Mouse (Mus musculus): ENCODE data around the gene Rhot2.

Gene Rhot2

GRCm38 (mm10) chr17:25844396-25844901 lies at the start of gene Rhot2:
Gene Rhot2 (minus strand): TSS chr17:25844851.
- DNase-seq: peak; percentile 96

GRCm38 (mm10) chr17:25893975-25894617 lies 49.4 kb upstream of the Rhot2 start:
- DNase-seq: peak; percentile 79

- no peak for DNase-seq
Measured at GRCm38 (mm10) chr17:25888837-25889236, 44.2 kb upstream of the Rhot2 start.

- peak; percentile 49 for DNase-seq
Measured at GRCm38 (mm10) chr17:25887467-25887866, 42.8 kb upstream of the Rhot2 start.

- no peak for DNase-seq
Measured at GRCm38 (mm10) chr17:25886806-25887205, 42.2 kb upstream of the Rhot2 start.

GRCm38 (mm10) chr17:25885636-25886035 lies 41.0 kb upstream of the Rhot2 start:
- no peak for DNase-seq

GRCm38 (mm10) chr17:25883824-25884223 lies 39.2 kb upstream of the Rhot2 start:
- no peak for DNase-seq

GRCm38 (mm10) chr17:25883268-25883667 lies 38.6 kb upstream of the Rhot2 start:
- DNase-seq: no peak

- DNase-seq: no peak
Measured at GRCm38 (mm10) chr17:25882306-25882705, 37.7 kb upstream of the Rhot2 start.

GRCm38 (mm10) chr17:25881691-25882090 lies 37.0 kb upstream of the Rhot2 start:
- DNase-seq: no peak

- DNase-seq: no peak
Measured at GRCm38 (mm10) chr17:25880913-25881641, 36.4 kb upstream of the Rhot2 start.

- no peak for DNase-seq
Measured at GRCm38 (mm10) chr17:25880196-25880910, 35.7 kb upstream of the Rhot2 start, which contains the start of gene Wfikkn1. Gene Wfikkn1 (minus strand): TSS chr17:25880858.

- DNase-seq: no peak
Measured at GRCm38 (mm10) chr17:25879750-25880149, 35.1 kb upstream of the Rhot2 start.

GRCm38 (mm10) chr17:25879261-25879660 lies 34.6 kb upstream of the Rhot2 start:
- DNase-seq: peak; percentile 35

GRCm38 (mm10) chr17:25878611-25879180 lies 34.0 kb upstream of the Rhot2 start:
- DNase-seq: no peak

GRCm38 (mm10) chr17:25877741-25878610 lies 33.3 kb upstream of the Rhot2 start:
- no peak for DNase-seq

GRCm38 (mm10) chr17:25877025-25877424 lies 32.4 kb upstream of the Rhot2 start:
- no peak for DNase-seq

GRCm38 (mm10) chr17:25876347-25876915 lies 31.8 kb upstream of the Rhot2 start:
- no peak for DNase-seq

- peak; percentile 88 for DNase-seq
Measured at GRCm38 (mm10) chr17:25875171-25876136, 30.8 kb upstream of the Rhot2 start.

GRCm38 (mm10) chr17:25874721-25875170 lies 30.1 kb upstream of the Rhot2 start, which contains the start of gene Mettl26:
Gene Mettl26 (plus strand): TSS chr17:25875074.
- DNase-seq: peak; percentile 98

Data from lung, postnatal 14 days (tissue).